Mouse (Mus musculus) neural tube, embryonic 14.5 days (tissue): ENCODE measurements around the gene Cdkn2a. TPM values are rescaled to one million over a fixed set of nuclear protein-coding genes. Genes with fewer than 3 reads are reported as not detected.

Source experiments
- ATAC-seq: fragments of 200-750 bp; cut with Nextera tagmentation; 2 replicates; pipeline ENCODE4 v1.8.0; 2017; ENCODE audit warnings: low read depth, mild to moderate bottlenecking, moderate TSS enrichment, moderate library complexity
- H3K27ac ChIP-seq: fragments of 300-500 bp; sonication (generic); 2 replicates; pipeline ENCODE4 v1.5.1; 2014; ENCODE audit warnings: low read depth, mild to moderate bottlenecking, control low read depth, low read length, moderate library complexity, mixed read lengths
- H3K27me3 ChIP-seq: fragments of 300-500 bp; sonication (generic); 2 replicates; pipeline ENCODE4 v1.6.1; 2014; ENCODE audit warnings: low read length; ENCODE audit not compliant: control insufficient read depth, insufficient read depth
- H3K36me3 ChIP-seq: fragments of 300-500 bp; sonication (generic); 2 replicates; pipeline ENCODE4 v1.6.1; 2014; ENCODE audit warnings: low read length, mixed read lengths; ENCODE audit not compliant: control insufficient read depth, insufficient read depth
- H3K4me1 ChIP-seq: fragments of 300-500 bp; sonication (generic); 2 replicates; pipeline ENCODE4 v1.6.1; 2014; ENCODE audit warnings: low read length; ENCODE audit not compliant: control insufficient read depth, insufficient read depth
- H3K4me2 ChIP-seq: fragments of 300-500 bp; sonication (generic); 2 replicates; pipeline ENCODE4 v1.6.1; 2014; ENCODE audit warnings: mild to moderate bottlenecking, low read depth, low read length, control low read depth
- H3K4me3 ChIP-seq: fragments of 300-500 bp; sonication (generic); 2 replicates; pipeline ENCODE4 v1.5.1; 2014; ENCODE audit warnings: low read depth, low read length, control low read depth, mixed read lengths
- H3K9ac ChIP-seq: fragments of 300-500 bp; sonication (generic); replicated peaks from 2 replicates; pipeline ENCODE4 v1.6.1; 2014; ENCODE audit warnings: low read depth, mild to moderate bottlenecking, control low read depth, low read length, mixed read lengths
- H3K9me3 ChIP-seq: fragments of 300-500 bp; sonication (generic); 2 replicates; pipeline ENCODE4 v1.6.1; 2016; ENCODE audit warnings: low read length; ENCODE audit not compliant: control insufficient read depth
- WGBS: fragments of 180-500 bp; shearing (Covaris S2); extraction: QIAGEN DNeasy Blood & Tissue Kit; methylation state at CpG from one replicate; pipeline ENCODE4 v1.1.7; 2014; 5-methylcytosine and 5-hydroxymethylcytosine counted together
- polyA plus RNA-seq: library from polyadenylated mRNA; unstranded; fragments of >200 nt; fragmentation: Nextera tagmentation; extraction: Ambion mirVana; gene quantifications from 2 replicates; pipeline ENCODE4 v1.2.1, GENCODE M21; 2014

The Cdkn2a gene
- polyA plus RNA-seq, 1 experiment from 2014 or later: not detected

DNA sequence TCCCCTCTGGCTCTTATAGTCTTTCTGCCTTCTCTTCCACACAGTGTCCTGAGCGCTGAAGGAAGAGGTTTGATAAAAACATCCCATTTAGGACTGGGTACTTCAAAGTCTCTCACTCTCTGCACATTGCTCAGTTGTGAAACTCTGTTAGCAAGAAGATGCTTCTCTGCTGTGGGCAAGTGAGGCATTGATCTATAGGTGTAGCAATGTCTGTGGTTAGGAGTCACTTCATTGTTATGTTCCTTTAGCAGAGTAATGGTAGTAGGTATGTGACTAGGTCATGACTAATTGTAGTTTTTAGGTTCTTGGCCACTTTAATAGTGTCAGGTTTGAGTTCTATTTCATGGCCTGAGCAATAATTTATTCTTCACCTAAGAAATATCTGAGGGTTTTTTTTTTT lies 7.7 kb upstream of the Cdkn2a start:
- H3K27me3 ChIP-seq: peaks cover 86% of the 10 kb centered on the region
- WGBS: 4% methylated on average over 1 of the region's 1 CpGs
- no peak for ATAC-seq

DNA sequence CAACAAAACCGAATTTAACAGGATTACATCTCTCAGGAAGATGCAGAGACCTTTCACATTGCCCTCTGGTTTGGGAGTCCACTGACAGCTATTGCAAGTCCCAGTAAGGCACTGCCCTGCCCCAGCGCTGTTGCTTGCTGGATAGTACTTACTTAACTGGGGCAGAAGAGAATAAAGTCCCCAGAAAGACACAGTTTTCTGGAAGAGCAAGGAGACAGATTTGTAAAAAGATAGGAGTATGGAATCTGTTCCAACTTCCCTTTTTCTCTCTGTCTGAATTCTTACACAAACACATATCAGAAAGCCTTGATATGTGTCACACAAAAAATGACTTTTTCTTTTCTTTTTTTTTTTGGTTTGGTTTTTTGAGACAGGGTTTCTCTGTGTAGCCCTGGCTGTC lies 5.3 kb upstream of the Cdkn2a start:
- no peaks in the 10 kb centered on the region for H3K36me3 ChIP-seq
- no peak overlapping the region for H3K4me3 ChIP-seq
- 0 out of 2 replicates have a peak, but pooled peaks cover under 1% of the 10 kb centered on the region for H3K4me1 ChIP-seq
- 0% methylated on average over 2 of the region's 2 CpGs for WGBS
- no peak for ATAC-seq
- H3K27me3 ChIP-seq: peaks cover 85% of the 10 kb centered on the region
- no peaks in the 10 kb centered on the region for H3K9me3 ChIP-seq
- no peak overlapping the region for H3K27ac ChIP-seq
- no peak overlapping the region for H3K4me2 ChIP-seq
- no peak overlapping the region for H3K9ac ChIP-seq

More for the DNA sequence above, 7.7 kb upstream of the Cdkn2a start:
- Histone ChIP-seq H3K27ac (no peak overlapping the region), H3K4me2 (no peak overlapping the region), H3K36me3 (no peaks in the 10 kb centered on the region), H3K4me3 (no peak overlapping the region), H3K9ac (no peak overlapping the region), H3K9me3 (no peaks in the 10 kb centered on the region), H3K4me1 (no peaks in the 10 kb centered on the region)

DNA sequence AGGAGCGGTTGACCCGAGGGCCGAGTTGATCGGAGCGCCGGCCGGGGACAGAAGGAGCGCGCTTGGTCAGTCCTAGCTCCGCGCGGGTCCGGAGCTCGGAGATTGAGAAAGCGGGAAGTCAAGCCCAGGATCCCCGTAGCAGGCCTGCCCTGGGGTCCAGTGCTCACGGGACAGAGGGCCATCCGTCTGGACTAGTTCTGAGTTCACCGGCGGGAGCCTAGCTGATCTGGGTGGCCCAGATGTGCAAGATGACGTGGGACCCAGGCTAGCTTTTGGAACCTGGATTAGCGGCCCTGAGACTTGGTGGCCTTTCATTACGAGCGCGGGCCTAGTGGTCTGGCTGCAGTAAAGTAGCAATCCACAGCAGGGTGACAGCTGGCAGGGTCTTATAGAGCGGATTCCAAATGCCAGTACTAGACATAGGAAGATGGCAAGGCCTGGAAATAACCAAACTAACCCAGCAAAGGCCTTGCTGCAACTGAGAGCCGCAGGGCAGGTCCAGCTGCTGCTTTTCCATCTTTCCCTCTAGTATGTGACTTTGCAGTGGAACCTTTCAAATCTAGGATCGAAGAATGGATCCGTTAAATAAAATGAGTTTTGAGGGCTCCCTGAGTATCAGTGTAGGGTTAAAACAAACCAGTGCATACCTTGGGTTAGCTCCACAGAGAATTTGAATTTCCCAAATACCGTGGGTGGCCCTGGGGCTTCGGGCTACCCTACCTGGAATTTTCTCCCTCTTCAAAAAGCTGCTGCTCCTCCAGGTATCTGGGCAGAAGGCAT lies 1.2 kb upstream of the Cdkn2a start:
- Histone ChIP-seq H3K4me1 (0 out of 2 replicates have a peak, but pooled peaks cover 3% of the 10 kb centered on the region), H3K9me3 (no peaks in the 10 kb centered on the region), H3K27me3 (peaks cover 85% of the 10 kb centered on the region), H3K4me3 (peak overlapping the region; percentile 45), H3K4me2 (peak overlapping the region; percentile 89), H3K27ac (no peak overlapping the region), H3K9ac (no peak overlapping the region), H3K36me3 (no peaks in the 10 kb centered on the region)
- WGBS: 1% methylated on average over 31 of the region's 31 CpGs
- 0 out of 2 replicates have a peak, but pooled peaks have one; percentile 13 for ATAC-seq

GRCm38 (mm10) chr4:89294091-89294485 lies 365 bp downstream of the Cdkn2a start:
- H3K9ac ChIP-seq: no peak overlapping the region
- no peak overlapping the region for H3K27ac ChIP-seq
- ATAC-seq: peak; percentile 15; the same call in 1 of the 2 replicates
- peaks cover 85% of the 10 kb centered on the region for H3K27me3 ChIP-seq
- H3K4me3 ChIP-seq: peak overlapping the region; percentile 45
- 0 out of 2 replicates have a peak, but pooled peaks cover 3% of the 10 kb centered on the region for H3K4me1 ChIP-seq
- peak overlapping the region; percentile 89 for H3K4me2 ChIP-seq
- no peaks in the 10 kb centered on the region for H3K9me3 ChIP-seq
- H3K36me3 ChIP-seq: no peaks in the 10 kb centered on the region
- WGBS: under 1% methylated on average over 23 of the region's 26 CpGs

DNA sequence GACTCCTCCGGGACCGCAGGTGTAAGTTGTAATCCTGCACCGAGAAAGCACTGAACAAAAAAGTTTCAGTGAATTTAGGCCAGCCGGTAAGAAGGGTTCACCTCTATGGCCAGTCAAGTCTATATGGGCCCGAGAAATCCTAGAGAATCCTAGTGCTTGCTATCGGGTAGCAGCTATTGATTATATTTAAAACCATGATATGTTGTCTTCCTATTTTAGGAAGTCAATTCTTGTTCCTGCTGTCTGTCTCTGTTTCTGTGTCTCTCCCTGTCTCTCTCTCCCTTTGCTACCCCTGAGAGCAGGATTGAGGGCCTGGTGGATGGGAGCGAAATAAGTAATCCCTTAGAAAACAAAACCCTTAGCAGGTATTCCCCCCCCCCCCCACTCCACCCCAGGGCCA lies 937 bp downstream of the Cdkn2a start:
- WGBS: 3% methylated on average over 7 of the region's 7 CpGs

DNA sequence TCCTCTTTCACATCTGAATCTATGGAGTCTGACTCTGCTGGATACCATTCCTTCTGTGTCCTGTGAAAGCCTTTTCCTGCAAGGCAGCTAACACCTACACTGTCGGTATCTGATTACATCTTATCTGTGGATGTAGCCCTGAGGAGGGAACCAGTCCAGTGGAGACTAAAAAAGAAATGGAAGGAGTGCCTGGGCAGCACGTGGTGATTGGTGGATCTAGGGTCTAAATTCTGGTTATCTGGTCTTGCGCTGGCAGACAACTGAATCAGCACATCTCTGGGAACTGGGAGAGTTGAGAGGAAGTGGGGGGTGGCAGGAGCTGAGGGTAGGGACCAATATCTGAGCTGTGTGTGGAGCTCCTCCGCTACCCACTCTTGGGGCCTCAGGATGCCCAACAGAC lies 5.4 kb downstream of the Cdkn2a start:
- 1% methylated on average over 4 of the region's 4 CpGs for WGBS
- H3K4me3 ChIP-seq: no peak overlapping the region
- H3K4me2 ChIP-seq: no peak overlapping the region
- H3K9me3 ChIP-seq: no peaks in the 10 kb centered on the region
- H3K4me1 ChIP-seq: no peaks in the 10 kb centered on the region
- peaks cover 77% of the 10 kb centered on the region for H3K27me3 ChIP-seq
- H3K27ac ChIP-seq: no peak overlapping the region
- H3K36me3 ChIP-seq: no peaks in the 10 kb centered on the region
- no peak for ATAC-seq
- H3K9ac ChIP-seq: no peak overlapping the region

More for the DNA sequence above, 937 bp downstream of the Cdkn2a start:
- Histone ChIP-seq H3K36me3 (no peaks in the 10 kb centered on the region), H3K9me3 (no peaks in the 10 kb centered on the region), H3K4me3 (no peak overlapping the region), H3K27me3 (peaks cover 89% of the 10 kb centered on the region), H3K9ac (no peak overlapping the region), H3K27ac (no peak overlapping the region), H3K4me2 (no peak overlapping the region), H3K4me1 (0 out of 2 replicates have a peak, but pooled peaks cover 3% of the 10 kb centered on the region)
- no peak for ATAC-seq

DNA sequence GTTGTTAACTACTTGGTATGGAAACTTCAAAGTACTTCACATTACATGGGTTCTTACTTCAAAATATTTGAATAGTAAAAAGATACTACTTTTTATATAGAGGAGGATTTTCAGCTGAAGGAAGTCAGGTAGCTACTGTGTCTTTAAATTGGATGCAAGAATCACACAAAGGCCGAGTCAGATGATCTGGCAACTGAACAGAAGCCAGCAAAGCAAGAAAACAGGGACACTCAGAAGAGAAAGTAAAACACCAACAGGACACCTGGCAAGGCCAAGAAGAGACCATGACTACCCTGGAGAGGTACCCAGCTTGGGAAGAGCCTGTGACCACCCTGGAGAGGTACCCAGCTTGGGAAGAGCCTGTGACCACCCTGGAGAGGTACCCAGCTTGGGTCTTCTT lies 7.9 kb downstream of the Cdkn2a start:
- Histone ChIP-seq H3K27ac (no peak overlapping the region), H3K27me3 (peaks cover 76% of the 10 kb centered on the region), H3K4me1 (no peaks in the 10 kb centered on the region), H3K9me3 (no peaks in the 10 kb centered on the region), H3K4me3 (no peak overlapping the region), H3K9ac (no peak overlapping the region), H3K4me2 (no peak overlapping the region), H3K36me3 (no peaks in the 10 kb centered on the region)
- WGBS: 0% methylated on average over 1 of the region's 1 CpGs
- no peak for ATAC-seq

DNA sequence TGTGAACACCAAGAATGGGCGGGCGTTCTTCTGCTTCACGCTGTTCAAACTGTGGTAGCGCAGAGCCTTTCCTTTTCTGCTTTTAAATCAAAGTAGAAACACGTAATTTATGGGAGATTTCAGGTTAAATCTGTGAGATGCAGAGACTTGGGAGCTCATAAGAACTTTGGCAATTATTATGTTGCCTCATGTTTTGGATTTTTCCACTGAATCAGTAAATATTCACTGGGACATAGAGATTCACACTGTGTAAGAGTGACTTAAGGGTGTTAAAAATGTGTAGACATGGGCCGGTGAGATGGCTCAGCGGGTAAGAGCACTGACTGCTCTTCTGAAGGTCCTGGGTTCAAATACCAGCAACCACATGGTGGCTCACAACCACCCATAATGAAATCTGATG lies 8.8 kb downstream of the Cdkn2a start:
- Histone ChIP-seq H3K36me3 (no peaks in the 10 kb centered on the region), H3K4me2 (no peak overlapping the region), H3K9ac (no peak overlapping the region), H3K4me3 (no peak overlapping the region), H3K27ac (no peak overlapping the region), H3K9me3 (no peaks in the 10 kb centered on the region), H3K27me3 (peaks cover 74% of the 10 kb centered on the region), H3K4me1 (no peaks in the 10 kb centered on the region)
- ATAC-seq: no peak
- WGBS: 30% methylated on average over 7 of the region's 7 CpGs

GRCm38 (mm10) chr4:89282661-89283060 lies 11.8 kb downstream of the Cdkn2a start:
- Histone ChIP-seq H3K9ac (no peak overlapping the region), H3K9me3 (no peaks in the 10 kb centered on the region), H3K4me1 (no peaks in the 10 kb centered on the region), H3K27ac (no peak overlapping the region), H3K36me3 (no peaks in the 10 kb centered on the region), H3K27me3 (peaks cover 69% of the 10 kb centered on the region), H3K4me2 (no peak overlapping the region), H3K4me3 (no peak overlapping the region)
- no peak for ATAC-seq
- WGBS: 1% methylated on average over 12 of the region's 12 CpGs
